Mouse (Mus musculus) urinary bladder, postnatal 36 days (tissue): ENCODE data around the gene Sobp.

ENCODE experiments used
- DNase-seq, 2 experiments: peaks; one replicate each; pipeline ENCODE4 v3.0.0; 2022; ENCODE audit warnings: low spot score in 2 of 2, mixed read lengths in 1 of 2

Sobp gene

DNA sequence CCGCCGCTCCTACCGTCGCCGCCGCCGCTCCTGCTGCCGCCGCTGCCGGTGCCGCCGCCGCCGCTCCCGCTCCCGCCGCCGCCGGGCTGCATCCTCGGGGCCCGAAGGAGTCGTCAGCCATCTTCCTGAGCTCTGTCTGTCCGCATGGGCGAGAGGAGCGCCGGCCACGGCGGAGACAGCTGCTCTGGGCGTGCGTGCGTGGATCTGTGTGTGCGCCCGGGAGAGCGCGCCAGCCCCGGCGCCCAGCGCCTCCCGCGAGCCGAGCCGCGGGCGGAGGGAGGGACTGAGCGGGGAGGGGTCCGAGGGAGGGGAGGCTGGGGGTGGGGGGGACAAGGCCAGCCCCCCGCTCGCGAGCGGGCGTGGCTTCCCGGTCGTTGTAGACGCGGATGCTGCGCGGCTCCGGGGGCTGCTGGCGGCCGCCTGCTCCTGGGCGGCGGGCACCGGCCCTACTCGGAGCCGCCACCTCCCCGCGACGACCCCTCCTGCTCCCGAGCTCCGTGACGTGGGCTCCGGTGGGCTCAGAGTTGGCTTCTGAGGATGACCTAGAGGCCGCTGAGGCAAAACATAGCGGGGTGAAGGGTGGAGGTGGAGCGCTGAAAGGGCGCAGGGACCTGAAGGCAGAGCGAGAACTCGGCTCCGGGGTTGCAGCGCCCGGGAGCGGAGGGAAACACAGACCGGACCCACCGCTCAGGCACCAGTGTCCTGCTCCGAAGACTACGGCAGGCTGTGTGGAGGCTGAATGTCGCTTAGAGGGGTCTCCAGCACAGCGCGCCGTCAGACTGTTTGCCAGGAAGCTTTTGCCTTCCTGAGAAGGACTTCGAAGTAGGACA is at the start of gene Sobp, which contains the start of gene 9030612E09Rik:
Gene Sobp, minus strand, starts transcription at position 205 of the 830 bp plus-strand sequence.
Gene 9030612E09Rik, plus strand, starts transcription at position 379 of the 830 bp plus-strand sequence.
- DNase-seq: peak; percentile 26 to 27

DNA sequence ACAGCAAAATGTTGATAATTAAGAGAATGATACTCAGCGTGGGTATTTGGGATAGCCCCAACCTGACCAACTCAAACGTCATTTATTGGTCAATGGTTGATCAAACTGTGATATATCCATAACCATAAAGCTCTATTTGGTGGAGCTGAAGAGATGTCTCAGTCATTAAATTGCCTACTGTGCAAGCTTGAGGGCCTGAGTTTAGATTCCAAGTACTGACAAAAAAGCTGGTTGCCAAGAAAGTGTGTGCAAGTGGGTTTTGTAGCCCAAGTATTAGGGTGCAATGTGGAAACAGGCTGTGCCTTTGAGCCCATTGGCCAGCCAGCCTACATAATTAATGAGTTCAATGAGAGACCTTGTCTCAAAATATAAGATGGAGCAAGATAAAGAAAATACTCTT is 49.1 kb upstream of the Sobp start:
- DNase-seq: no peak

DNA sequence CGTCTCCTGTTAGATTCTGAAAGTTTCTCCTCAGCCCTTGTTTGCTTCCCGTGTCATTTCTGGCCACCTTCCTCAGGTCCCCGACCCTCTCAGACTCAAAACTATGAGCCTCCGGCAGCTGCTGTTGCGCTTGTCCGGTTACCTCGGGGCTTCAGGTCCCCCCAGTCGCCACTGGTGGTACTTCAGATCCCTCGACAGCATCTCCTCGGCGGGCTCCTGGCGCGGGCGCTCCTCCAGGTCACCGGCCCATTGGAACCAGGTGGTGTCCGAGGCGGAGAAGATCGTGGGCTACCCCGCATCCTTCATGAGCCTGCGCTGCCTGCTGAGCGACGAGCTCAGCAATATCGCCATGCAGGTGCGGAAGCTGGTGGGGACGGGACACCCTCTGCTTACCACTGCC is 47.3 kb upstream of the Sobp start:
- DNase-seq: peak in 1 of 2 experiments; percentile 13

DNA sequence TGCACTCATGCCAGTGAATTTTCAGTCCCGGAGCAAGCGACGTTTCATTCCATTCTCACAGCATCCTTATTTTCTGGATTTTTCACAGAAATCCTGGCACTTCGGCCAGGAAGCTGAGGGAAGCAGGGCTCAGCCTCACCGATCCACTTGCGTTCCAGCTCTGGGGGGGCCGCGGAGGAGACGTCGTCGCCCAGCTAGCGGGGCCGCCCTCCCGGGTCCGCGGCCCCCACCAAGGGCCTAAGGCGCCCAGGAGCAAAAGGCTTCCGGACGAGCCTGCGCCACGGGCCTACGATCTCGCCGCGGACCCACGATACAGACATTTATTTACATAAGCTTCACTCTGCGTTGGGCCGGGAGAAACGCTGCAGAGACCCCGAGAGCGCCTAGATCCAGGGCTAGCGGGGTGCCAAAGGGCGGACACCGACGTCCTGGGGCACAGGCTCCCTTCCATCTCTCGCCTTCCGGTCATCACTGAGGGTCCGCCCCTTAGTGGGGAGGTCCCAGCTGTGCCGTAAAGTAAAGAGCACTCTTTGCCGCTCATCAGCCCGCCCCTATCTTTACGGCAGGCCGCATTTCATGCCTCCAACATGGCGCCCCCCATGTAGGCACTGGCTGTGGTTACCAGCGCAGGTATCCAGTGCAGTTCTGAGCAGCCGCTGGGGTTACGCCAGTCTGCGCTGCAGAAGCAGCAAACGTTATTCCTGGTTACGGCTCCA is 46.7 kb upstream of the Sobp start, which contains the start of gene Pdss2:
Gene Pdss2, plus strand, starts transcription at position 577 of the 716 bp plus-strand sequence.
- DNase-seq: peak; percentile 92 to 95

DNA sequence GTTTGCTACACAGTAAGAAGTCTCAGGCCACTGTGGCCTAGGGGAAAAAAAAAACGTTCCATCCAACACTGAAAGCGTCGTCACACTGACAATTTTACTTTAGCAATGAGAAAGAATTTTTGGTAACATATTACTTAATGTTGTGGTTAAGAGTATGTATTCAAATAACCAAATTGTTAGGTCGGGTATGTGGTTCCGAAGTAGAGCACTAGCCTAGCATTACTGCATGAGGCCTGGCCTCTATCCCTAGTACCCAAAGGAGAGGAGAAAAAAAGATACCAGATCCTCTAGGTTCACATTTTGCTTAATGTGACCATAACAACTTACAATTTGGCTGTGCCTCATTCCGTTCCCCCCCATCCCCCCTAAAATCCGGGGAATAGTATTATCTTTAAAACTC is 46.1 kb upstream of the Sobp start:
- DNase-seq: no peak

DNA sequence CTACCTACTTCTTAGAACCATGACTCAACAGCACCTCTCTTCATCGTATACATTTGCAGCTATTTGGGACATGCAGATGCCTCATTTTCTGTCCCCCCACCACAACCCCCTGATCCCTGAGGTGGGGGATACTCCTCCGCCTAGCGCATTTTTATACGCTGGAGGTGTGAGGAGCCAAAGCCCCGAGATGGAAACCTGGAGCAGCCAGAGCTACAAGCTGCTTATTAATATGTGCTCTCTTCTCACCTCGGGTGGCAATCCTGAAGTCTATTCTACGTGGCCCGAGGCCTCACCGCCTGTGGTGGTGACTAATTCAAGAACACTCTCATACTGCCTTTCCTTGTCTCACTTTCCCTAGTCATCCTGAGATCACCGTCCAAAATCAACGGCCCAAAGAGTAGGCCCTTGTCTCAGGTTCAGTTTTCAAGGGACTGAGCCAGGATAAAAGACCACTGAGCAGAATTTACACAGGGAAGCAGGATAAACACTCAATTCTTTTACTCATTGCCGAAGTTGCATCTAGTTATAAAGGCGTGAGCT is 43.1 kb upstream of the Sobp start:
- DNase-seq: no peak

DNA sequence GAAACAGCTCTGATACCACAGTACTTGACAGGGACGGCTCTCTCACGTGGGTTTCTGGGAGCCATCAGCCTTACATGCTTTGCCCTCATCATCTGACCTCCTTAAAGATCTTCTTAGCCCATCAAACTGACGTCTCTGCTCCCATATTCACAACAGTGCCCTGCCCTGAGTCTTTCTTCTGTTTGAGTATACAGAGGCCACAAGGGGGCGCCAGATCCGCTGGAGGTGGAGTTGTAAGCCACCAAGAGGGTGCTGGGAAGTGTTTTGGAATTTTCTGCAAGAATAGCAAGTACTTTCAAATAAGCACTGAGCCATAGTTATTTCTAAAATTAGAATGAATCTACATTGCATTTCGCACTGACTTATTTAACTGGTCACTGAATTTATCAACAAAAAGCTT is 37.5 kb upstream of the Sobp start:
- no peak for DNase-seq

DNA sequence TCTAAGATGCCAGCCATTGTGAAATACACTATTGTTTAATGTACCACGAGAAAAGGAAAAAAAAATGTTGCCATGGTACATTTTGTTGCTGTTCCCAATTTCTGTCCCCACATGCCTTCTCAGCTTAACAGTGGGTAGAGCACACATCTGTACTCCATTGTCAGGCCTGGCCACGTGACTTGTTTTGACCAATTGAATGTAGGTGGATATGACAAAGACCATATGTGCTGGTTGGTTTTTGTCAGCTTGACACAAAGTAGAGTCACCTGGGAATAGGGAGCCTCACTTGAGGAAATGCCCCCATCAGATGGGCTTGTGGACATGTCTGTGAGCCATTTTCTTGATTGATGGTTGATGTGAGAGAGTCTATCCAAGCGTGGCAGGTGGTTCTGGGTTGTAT is 29.5 kb upstream of the Sobp start:
- no peak for DNase-seq

DNA sequence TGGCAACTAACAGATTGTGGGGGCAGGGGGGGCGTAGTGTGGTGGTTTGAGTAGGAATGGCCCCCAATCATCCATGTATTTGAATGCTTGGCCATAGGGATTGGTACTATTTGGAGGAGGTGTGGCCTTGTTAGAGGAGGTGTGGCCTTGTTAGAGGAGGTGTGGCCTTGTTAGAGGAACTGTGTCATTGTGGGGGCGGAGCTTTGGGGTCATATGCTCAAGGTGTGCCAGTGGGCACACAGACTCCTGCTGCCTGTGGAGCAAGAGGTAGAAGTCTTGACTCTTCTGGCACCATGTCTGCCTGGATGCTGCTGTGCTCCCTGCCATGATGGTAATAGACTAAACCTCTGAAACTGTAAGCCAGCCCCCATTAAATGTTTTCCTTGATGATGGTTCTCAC is 25.9 kb upstream of the Sobp start:
- no peak for DNase-seq

DNA sequence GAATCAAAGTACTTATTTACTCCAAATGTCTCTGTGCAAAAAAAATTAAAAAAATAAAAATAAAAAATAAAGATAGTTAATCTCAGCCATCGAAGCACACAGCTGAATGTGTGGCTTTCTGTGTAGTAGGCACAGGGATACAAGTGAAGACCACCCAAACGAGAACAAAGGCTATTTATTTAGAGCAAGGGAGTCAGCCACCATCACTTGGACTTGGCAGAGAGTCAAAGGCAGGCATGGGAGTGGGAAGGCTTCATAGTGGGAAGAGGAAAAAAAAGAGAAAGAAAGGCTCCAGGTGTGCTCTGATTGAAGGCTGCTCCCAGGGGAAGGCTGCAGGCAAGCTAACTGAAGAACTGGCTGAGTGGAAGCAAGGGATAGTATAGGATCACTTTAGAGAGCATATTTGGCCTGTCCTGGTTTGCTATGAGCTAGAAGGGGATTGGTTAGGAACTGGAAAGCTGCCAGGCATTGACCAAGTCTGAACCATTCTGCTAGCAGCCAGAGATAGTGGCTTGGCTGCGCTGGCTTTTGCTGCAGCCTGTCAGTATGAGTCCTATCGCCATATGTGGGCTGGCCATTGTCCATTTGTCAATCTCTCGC is 6.1 kb upstream of the Sobp start:
- DNase-seq: no peak

DNA sequence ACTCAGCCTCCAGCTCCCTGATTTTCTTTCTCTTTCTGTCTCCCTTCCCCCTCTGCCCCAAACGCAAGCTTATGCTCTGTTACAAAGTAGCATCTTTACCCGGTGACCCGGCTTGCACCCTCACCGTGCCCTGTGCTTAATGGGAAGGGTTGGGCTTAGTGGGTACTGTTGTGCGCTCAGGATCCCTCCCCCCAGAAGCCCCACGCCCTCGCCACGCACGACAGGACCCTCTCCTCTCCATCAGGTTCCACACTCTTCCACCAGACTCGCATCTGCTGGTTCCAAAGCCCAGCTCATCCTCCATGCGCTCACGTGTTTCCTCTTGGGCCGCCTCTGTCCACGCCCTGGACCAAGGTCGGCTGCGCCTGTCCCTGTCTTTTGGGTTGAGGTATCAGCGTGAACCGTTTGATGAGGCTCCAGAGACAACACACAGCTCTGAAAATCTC is 849 bp upstream of the Sobp start:
- DNase-seq: no peak

DNA sequence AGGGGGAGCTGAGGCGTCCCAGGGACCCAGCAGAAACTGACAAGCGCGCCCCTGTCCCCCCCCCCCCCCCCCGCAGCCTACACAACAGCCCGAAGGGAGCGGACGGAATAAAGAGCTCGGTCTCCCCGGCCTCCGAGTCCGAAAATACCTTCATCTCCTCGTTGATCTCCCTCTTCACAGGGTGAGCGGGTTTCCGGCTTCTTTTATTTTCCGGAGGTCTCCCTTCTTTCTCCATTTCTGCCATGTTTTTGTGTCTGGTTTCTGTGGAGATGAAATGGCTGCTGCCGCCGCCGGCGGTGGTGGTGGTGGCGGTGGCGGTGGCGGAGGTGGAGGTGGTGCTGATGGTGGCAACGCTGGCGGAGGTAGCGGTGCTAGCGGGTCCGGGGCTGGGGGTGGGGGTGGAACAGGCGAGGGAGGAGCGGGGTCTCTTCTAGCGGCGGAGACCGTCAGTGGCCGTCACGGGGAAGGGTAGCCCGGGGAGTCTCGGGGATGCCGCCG is 453 bp downstream of the Sobp start:
- DNase-seq: no peak

DNA sequence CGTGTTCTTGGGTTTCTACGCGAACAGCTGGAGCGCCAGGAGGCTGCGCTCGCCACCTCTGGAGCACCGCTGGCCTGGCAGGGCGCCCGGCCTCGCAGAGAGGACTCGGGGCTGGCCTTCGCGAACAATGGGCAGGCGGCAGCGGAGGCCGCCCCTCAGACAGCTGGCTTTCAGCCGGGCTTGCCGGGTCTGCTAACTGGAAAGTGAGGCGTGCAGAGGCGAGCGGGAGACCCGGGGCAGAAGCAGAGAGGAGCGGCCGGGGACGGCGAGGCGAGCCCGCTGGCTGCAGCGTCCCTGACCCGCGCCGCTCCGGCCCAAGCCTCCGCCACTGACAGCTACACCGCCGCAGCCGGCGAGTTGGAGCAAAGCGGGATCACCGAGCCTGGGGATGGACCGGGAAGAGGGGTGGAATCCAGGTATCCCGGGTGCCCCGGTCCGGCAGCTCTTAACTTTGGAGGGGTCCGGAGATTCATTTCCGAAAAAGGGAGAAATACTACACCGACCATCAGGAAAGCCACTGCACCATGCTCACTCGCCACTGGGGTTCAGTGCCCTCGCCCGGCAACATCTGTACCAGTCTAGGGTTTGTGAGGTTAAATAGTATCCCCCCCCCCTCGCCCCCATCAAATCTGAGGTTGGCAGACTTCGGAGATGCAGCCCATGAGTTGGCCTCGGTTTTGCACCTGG is 1.0 kb downstream of the Sobp start:
- DNase-seq: peak; percentile 42 to 59

DNA sequence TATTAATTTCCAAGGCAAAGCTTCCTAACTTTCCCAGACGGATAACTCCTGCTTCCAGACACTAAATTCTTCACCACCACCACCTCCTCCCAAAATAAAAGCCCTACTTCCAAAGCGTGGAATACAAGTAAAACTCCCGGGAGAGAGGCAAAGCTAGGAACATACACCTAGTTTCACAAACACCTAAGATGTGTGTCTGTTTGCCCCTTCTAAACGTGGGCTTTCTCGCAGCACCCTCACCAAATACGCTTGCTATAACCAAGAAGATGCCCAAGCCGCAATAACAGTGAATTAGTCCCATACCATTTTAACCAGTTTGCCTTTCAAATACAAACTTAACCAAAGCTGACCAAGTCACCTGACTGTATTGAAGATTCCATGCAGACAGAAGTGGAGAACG is 1.8 kb downstream of the Sobp start:
- DNase-seq: no peak

DNA sequence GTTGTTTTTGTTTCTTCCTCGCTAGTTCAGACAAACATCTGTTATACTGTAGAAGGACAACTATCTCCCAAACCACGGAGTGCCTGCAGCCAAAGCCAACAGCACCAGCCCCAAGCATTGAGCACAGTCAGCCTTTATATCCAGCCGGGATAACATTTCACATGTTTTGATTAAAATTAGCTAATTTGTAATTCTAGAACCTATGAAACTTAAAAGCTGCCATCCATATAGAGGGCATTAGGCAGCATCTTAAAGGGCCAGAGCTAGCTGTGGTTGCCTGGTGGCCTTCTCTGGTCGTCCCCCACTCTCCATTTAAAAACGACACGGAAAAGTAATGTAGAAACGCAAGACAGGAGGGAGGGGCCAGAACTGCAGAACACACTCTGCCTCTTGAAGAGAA is 2.3 kb downstream of the Sobp start:
- no peak for DNase-seq

DNA sequence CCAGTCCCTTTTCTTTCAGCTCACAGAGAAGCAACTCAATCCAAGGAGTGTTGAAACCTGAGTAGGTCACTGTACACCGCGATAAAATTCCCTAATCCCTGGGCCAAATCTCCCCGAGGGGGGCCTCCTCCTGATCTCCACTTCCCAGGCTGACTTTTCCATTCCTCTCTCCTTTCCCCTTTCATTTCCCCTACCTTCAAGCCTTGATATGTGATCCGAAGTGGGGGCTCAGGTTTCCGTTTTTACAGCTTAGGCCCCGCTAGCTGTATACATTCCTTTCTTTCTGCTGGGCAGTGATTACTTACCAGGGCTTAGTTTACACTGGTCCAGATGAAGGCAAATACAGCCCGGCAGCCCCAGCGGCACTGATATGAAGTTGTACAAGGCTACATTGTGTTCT is 3.2 kb downstream of the Sobp start:
- no peak for DNase-seq

DNA sequence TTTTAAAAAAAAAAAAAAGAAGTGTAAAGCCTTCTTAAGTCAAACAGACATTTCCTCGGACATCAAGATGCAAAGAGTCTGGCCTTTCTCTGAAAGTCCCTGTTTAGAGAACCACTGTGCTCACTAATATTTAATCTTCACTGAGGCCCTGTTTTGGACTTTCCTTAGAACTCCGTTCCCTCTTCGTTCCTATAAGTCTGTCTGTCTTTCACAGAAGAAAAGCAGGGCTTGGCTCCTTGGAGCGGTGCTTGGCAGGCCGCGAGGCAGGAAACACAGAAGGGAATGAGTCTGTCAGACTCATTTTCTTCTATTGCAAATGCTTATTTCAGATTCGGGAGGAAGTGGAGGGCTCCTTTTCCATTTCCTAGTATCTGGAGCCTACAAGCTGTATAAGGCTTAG is 5.5 kb downstream of the Sobp start:
- no peak for DNase-seq

DNA sequence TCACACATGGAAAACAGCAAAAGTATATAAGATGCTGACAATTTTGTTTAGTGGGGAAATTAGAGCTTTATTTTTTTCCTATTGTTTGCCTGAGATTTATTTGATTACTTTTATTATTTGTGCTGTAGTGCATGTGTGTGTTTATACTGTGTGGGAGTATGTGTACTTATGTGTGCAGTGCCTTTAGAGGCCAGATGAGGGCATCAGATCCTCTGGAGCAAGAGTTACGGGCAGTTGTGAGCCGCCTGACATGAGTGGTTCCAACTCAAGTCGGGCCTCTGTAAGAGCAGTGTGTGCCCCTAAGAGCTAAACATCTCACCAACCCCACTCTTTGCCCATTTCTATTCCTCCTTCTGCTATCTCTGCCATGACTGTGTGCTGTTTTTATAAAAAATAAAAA is 7.5 kb downstream of the Sobp start:
- no peak for DNase-seq

DNA sequence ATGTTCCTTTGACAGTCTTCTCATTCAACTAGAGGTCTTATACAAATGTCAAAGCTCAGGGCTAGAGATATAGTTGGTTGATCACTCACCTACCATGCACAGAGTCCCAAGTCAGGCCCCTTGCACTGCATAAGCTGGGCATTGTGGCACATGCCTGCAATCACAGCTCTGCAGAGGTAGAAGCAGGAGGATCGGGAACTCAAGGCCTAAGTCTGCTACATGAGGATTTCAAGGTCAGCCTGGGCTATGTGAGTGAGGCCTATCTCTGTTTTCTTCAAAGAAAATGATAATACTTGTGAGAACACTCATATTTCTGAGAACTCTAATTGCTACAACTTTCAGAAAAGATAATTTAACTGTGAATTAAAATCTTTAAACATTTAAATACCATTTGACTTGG is 8.2 kb downstream of the Sobp start:
- DNase-seq: no peak

DNA sequence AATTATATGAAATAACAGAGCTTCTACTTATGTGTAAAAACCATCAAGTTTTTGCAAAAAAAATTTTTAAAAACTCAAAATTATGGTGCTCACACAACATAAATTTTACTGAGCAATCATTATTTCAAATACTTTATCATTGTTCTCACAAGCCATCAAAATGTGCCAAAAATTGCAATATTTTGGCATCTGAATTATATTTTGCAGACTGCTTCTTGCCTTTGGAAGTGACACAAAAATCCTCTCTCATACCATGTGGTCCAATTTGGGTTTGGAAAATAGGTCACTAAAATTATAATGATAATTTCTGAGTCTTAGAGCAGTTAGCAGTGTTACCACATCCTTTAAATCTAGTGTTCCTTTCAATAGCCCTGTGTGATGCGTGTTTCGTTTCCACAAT is 9.9 kb downstream of the Sobp start:
- no peak for DNase-seq

DNA sequence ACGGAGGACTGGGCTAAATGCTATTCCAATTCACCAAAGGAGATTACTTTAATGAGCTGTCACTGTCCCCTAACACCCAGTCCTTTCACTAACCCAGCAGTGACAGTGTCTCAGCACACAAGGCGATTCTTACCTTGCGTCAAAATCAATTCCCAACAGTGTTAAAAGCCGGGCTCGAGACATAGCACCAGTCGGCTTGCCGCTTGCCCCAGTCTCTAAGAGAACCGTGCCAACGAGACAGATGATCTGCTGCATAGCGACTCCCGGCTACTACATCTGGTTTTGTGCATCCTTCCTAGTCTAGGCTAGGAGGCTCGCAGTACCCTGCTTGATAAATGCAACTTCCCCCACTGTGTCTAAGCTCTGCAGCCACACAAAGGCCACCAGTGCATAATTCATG is 12.0 kb downstream of the Sobp start:
- DNase-seq: no peak

DNA sequence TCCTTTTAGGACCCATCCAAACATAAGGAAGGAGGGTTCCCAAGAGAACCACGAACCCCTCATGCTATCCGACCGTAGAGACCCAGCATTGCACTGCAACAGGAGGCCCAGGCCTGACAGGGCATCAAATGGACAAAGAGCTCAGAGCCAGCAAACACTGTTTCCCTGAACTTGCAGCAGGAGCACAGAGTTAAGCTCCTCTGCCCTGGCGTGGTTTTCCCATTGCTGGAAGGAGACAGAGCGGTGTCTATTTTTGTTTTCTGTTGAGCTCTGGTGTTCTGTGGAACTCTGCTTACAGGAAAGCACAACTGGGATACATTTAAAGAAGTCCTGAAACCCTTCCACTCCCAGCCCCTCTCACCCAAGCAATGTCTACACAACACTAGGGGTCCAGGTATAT is 15.0 kb downstream of the Sobp start:
- no peak for DNase-seq
